Mouse (Mus musculus): ENCODE measurements around the gene Gpr162. TPM values are rescaled to one million over a fixed set of nuclear protein-coding genes. Genes with fewer than 3 reads are reported as not detected.
"Not testable (repeated sequence)": the region's sequence is repeated elsewhere in the genome, so short reads cannot be mapped to it uniquely, and the experiment has no call there.

Gene Gpr162
- polyA plus RNA-seq, 1 experiment from 2014 or later = 0.92 TPM

- 87% methylated on average over 11 of the region's 11 CpGs for WGBS
- not testable (repeated sequence) for H3K4me2 ChIP-seq (ENCODE audit: low read depth, severe bottlenecking); H3K27ac ChIP-seq (replicated peaks; ENCODE audit: low read depth, low read length); H3K4me3 ChIP-seq (ENCODE audit: low read depth, low read length); ATAC-seq (ENCODE audit: insufficient number of reproducible peaks, low FRiP score, low TSS enrichment, low read depth); DNase-seq (ENCODE audit: low spot score); H3K9ac ChIP-seq (ENCODE audit: low read length); H3K9me3 ChIP-seq (ENCODE audit: control insufficient read depth, low read length); H3K27me3 ChIP-seq (ENCODE audit: control insufficient read depth, insufficient read depth, low read length); H3K36me3 ChIP-seq (ENCODE audit: control insufficient read depth, insufficient read depth, low read length)
- peaks cover 19% of the 10 kb centered on the region; the same call in 1 of the 2 replicates for H3K4me1 ChIP-seq (ENCODE audit: control insufficient read depth, insufficient read depth, low read length)
These were observed 53.0 kb downstream of the Gpr162 start for GRCm38 (mm10) chr6:124810566-124811402.

- Histone ChIP-seq H3K9ac (ENCODE audit: low read length) (peak overlapping the region; percentile 64), H3K27ac (replicated peaks; ENCODE audit: low read depth, low read length) (peak overlapping the region; percentile 80; the same call in 1 of the 2 replicates), H3K9me3 (ENCODE audit: control insufficient read depth, low read length) (no peaks in the 10 kb centered on the region), H3K27me3 (ENCODE audit: control insufficient read depth, insufficient read depth, low read length) (no peaks in the 10 kb centered on the region), H3K4me2 (ENCODE audit: low read depth, severe bottlenecking) (peak overlapping the region; percentile 95), H3K36me3 (ENCODE audit: control insufficient read depth, insufficient read depth, low read length) (peaks cover 9% of the 10 kb centered on the region; the same call in 1 of the 2 replicates), H3K4me1 (ENCODE audit: control insufficient read depth, insufficient read depth, low read length) (peaks cover 19% of the 10 kb centered on the region; the same call in 1 of the 2 replicates), H3K4me3 (ENCODE audit: low read depth, low read length) (peak overlapping the region; percentile 56)
- WGBS = 50% methylated on average over 14 of the region's 14 CpGs
- ATAC-seq (ENCODE audit: insufficient number of reproducible peaks, low FRiP score, low TSS enrichment, low read depth) (no peak), DNase-seq (ENCODE audit: low spot score) (no peak)
These were observed 53.8 kb downstream of the Gpr162 start for GRCm38 (mm10) chr6:124809775-124810538.

DNA sequence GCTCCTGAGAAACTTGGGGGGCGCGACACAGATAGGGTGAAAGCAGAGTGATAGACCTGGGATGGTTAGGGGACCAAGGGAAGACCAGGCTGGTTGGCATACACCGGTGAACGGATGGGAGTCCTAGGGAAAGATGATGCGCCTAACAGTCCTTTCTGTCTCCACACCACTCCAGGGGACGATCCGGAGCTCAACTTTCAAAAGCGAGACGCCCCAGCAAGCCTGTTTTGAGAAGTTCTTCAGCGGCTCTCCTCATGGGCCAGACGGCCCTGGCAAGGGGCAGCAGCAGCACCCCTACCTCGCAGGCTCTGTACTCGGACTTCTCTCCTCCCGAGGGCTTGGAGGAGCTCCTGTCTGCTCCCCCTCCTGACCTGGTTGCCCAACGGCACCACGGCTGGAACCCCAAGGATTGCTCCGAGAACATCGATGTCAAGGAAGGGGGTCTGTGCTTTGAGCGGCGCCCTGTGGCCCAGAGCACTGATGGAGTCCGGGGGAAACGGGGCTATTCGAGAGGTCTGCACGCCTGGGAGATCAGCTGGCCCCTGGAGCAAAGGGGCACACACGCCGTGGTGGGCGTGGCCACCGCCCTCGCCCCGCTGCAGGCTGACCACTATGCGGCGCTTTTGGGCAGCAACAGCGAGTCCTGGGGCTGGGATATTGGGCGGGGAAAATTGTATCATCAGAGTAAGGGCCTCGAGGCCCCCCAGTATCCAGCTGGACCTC is 54.6 kb downstream of the Gpr162 start:
- H3K9ac ChIP-seq (ENCODE audit: low read length) = peak overlapping the region; percentile 64
- peak; percentile 90 for DNase-seq (ENCODE audit: low spot score)
- H3K4me3 ChIP-seq (ENCODE audit: low read depth, low read length) = peak overlapping the region; percentile 56
- peaks cover 9% of the 10 kb centered on the region; the same call in 1 of the 2 replicates for H3K36me3 ChIP-seq (ENCODE audit: control insufficient read depth, insufficient read depth, low read length)
- peak overlapping the region; percentile 95 for H3K4me2 ChIP-seq (ENCODE audit: low read depth, severe bottlenecking)
- H3K27me3 ChIP-seq (ENCODE audit: control insufficient read depth, insufficient read depth, low read length) = no peaks in the 10 kb centered on the region
- H3K9me3 ChIP-seq (ENCODE audit: control insufficient read depth, low read length) = no peaks in the 10 kb centered on the region
- under 1% methylated on average over 35 of the region's 35 CpGs for WGBS
- H3K27ac ChIP-seq (replicated peaks; ENCODE audit: low read depth, low read length) = peak overlapping the region; percentile 80
- peaks cover 16% of the 10 kb centered on the region; the same call in 1 of the 2 replicates for H3K4me1 ChIP-seq (ENCODE audit: control insufficient read depth, insufficient read depth, low read length)
- ATAC-seq (ENCODE audit: insufficient number of reproducible peaks, low FRiP score, low TSS enrichment, low read depth) = peak; percentile 14; the same call in 1 of the 2 replicates

Other genes starting within 250 kb of the Gpr162 start
- gene C1s2, start 227.9 kb downstream of the Gpr162 start, polyA plus RNA-seq (2014; fragmentation: Nextera tagmentation; extraction: Ambion mirVana) = not detected in 2 replicates
- gene Lpcat3, start 201.0 kb downstream of the Gpr162 start, polyA plus RNA-seq (2014; fragmentation: Nextera tagmentation; extraction: Ambion mirVana) = 44.1 and 46.1 TPM in 2 replicates
- 244 and 253 TPM in 2 replicates for gene Emg1, start 151.8 kb downstream of the Gpr162 start, polyA plus RNA-seq (2014; fragmentation: Nextera tagmentation; extraction: Ambion mirVana)
- 424 and 427 TPM in 2 replicates for gene Phb2, start 151.6 kb downstream of the Gpr162 start, polyA plus RNA-seq (2014; fragmentation: Nextera tagmentation; extraction: Ambion mirVana)
- gene Ptpn6, start 125.3 kb downstream of the Gpr162 start, polyA plus RNA-seq (2014; fragmentation: Nextera tagmentation; extraction: Ambion mirVana) = 7.8 and 8.7 TPM in 2 replicates
- gene Grcc10, start 122.6 kb downstream of the Gpr162 start, polyA plus RNA-seq (2014; fragmentation: Nextera tagmentation; extraction: Ambion mirVana) = 491 and 549 TPM in 2 replicates
- 0.13 TPM in 1 of 2 replicates, not detected in the other for gene Gm45234, start 108.0 kb downstream of the Gpr162 start, polyA plus RNA-seq (2014; fragmentation: Nextera tagmentation; extraction: Ambion mirVana)
- 13.1 and 14.0 TPM in 2 replicates for gene Atn1, start 107.5 kb downstream of the Gpr162 start, polyA plus RNA-seq (2014; fragmentation: Nextera tagmentation; extraction: Ambion mirVana)
- gene Eno2, start 94.3 kb downstream of the Gpr162 start, polyA plus RNA-seq (2014; fragmentation: Nextera tagmentation; extraction: Ambion mirVana) = 1.8 and 3.0 TPM in 2 replicates
- gene Lrrc23, start 84.3 kb downstream of the Gpr162 start, polyA plus RNA-seq (2014; fragmentation: Nextera tagmentation; extraction: Ambion mirVana) = 0.91 and 1.0 TPM in 2 replicates
- gene Spsb2, start 55.3 kb downstream of the Gpr162 start, polyA plus RNA-seq (2014; fragmentation: Nextera tagmentation; extraction: Ambion mirVana) = 5.3 and 5.5 TPM in 2 replicates
- 724 and 825 TPM in 2 replicates for gene Tpi1, start 49.7 kb downstream of the Gpr162 start, polyA plus RNA-seq (2014; fragmentation: Nextera tagmentation; extraction: Ambion mirVana)
- gene Usp5, start 34.5 kb downstream of the Gpr162 start, polyA plus RNA-seq (2014; fragmentation: Nextera tagmentation; extraction: Ambion mirVana) = 152 and 153 TPM in 2 replicates
- gene Cdca3, start 34.4 kb downstream of the Gpr162 start, polyA plus RNA-seq (2014; fragmentation: Nextera tagmentation; extraction: Ambion mirVana) = 243 and 249 TPM in 2 replicates
- 0.40 and 0.43 TPM in 2 replicates for gene Gnb3, start 23.7 kb downstream of the Gpr162 start, polyA plus RNA-seq (2014; fragmentation: Nextera tagmentation; extraction: Ambion mirVana)
- 23.1 and 25.4 TPM in 2 replicates for gene P3h3, start 6.2 kb downstream of the Gpr162 start, polyA plus RNA-seq (2014; fragmentation: Nextera tagmentation; extraction: Ambion mirVana)
- gene Cd4, start 24.2 kb upstream of the Gpr162 start, polyA plus RNA-seq (2014; fragmentation: Nextera tagmentation; extraction: Ambion mirVana) = 0.06 TPM in 1 of 2 replicates, not detected in the other
- 0.88 and 1.4 TPM in 2 replicates for gene Lag3, start 47.7 kb upstream of the Gpr162 start, polyA plus RNA-seq (2014; fragmentation: Nextera tagmentation; extraction: Ambion mirVana)
- 221 and 223 TPM in 2 replicates for gene Ptms, start 56.1 kb upstream of the Gpr162 start, polyA plus RNA-seq (2014; fragmentation: Nextera tagmentation; extraction: Ambion mirVana)
- gene Mlf2, start 67.4 kb upstream of the Gpr162 start, polyA plus RNA-seq (2014; fragmentation: Nextera tagmentation; extraction: Ambion mirVana) = 406 and 414 TPM in 2 replicates
- 126 and 129 TPM in 2 replicates for gene Cops7a, start 101.6 kb upstream of the Gpr162 start, polyA plus RNA-seq (2014; fragmentation: Nextera tagmentation; extraction: Ambion mirVana)
- 2.2 and 2.4 TPM in 2 replicates for gene Pianp, start 132.7 kb upstream of the Gpr162 start, polyA plus RNA-seq (2014; fragmentation: Nextera tagmentation; extraction: Ambion mirVana)
- 11.0 and 12.9 TPM in 2 replicates for gene Zfp384, start 145.2 kb upstream of the Gpr162 start, polyA plus RNA-seq (2014; fragmentation: Nextera tagmentation; extraction: Ambion mirVana)
- gene Ing4, start 175.8 kb upstream of the Gpr162 start, polyA plus RNA-seq (2014; fragmentation: Nextera tagmentation; extraction: Ambion mirVana) = 128 and 134 TPM in 2 replicates
- 13.3 and 16.1 TPM in 2 replicates for gene Acrbp, start 185.7 kb upstream of the Gpr162 start, polyA plus RNA-seq (2014; fragmentation: Nextera tagmentation; extraction: Ambion mirVana)
- gene Lpar5, start 203.9 kb upstream of the Gpr162 start, polyA plus RNA-seq (2014; fragmentation: Nextera tagmentation; extraction: Ambion mirVana) = 0.32 TPM in 1 of 2 replicates, not detected in the other
- 110 and 117 TPM in 2 replicates for gene Chd4, start 232.0 kb upstream of the Gpr162 start, polyA plus RNA-seq (2014; fragmentation: Nextera tagmentation; extraction: Ambion mirVana)